Mouse (Mus musculus): ENCODE results near the gene Mrpl33.

The Mrpl33 gene

DNA sequence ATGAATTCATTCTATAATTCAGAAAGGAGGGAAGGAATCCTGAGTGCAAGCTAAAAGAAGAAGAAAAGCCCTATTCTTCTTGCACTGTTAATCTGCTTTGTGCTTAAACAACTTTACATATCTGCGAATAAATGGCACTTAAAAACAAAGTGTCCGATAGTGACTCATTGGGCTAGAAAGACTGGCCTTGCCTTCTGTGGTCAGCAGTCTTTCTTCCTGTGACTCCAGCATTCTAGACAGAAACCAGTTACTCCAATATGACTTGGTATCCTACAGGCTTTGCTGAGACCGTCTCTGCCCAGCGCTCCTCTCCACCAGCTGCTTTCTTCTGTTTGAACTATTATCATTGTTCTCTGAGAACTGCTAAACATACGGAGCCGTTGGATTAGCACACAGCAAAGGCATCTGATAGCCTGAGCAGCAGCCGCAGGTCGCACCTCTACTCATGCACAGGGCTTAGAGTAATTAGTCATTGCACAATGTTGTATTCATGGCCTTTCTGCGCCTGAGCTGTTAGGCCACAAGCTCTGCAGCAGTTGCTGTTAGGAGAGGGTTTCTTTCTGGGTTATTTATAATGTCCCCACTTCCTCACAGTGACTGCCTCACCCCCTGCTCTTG lies 40.0 kb downstream of the Mrpl33 start:
- DNase-seq (ENCODE audit: low read depth, low spot score), result no peak

DNA sequence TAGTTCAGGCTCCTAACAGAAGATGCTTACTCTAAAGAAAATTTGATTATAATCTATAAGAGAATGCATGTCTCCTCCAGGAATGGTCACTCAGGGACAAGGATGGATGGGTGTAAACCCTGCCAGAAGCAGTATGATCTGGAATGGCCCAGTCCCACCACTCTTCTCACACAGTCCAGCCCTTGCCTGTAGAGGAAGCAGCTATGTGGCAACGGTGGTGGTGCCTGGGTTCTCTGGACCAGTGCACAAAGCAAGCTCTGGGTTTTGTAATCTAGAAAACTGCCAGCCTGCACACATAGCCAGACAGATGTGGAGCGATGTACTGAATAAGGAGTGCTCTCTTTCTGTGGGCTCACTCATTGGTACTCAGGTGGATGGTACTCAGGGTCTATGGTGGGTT lies 43.8 kb downstream of the Mrpl33 start:
- no peak for DNase-seq (ENCODE audit: low read depth, low spot score)

DNA sequence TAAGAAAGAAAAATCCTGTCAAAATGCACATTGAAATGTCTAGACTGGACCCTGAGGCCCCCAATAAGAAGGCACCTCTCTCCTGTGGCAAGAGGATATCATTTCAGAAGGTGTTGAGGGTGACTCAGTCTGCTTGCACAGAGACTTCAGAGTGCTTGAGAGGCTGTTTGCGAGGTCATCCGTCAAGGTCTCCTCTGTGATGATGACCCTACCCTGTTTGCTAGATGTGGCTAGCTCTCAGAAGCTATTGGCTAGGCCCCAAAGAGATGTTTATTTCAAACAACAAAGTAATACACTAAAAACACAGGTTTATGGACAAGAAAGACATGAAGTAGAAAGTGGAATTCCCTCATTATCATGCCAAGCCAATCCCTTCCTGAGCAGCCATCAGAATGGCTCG lies 45.6 kb downstream of the Mrpl33 start:
- DNase-seq (ENCODE audit: low read depth, low spot score), result no peak

DNA sequence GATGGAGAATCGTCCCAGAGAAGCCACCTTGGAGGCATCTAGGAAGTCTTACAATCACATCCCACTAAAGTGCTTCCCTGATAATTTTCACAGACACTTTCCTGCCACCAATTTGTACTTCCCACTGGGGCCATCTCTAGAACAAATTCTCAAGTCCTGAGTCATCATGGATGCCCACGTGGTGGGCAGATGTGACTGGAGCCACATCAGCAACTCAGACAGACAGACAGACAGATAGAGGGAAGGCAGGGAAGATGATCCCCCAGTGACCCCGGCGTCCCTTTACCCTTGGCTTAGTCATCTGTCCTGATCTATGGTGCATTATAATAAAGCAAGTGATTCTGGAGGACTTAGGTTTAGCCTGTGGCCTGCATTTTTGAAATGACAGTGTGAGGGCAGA lies 47.5 kb downstream of the Mrpl33 start:
- DNase-seq (ENCODE audit: low read depth, low spot score), result no peak

DNA sequence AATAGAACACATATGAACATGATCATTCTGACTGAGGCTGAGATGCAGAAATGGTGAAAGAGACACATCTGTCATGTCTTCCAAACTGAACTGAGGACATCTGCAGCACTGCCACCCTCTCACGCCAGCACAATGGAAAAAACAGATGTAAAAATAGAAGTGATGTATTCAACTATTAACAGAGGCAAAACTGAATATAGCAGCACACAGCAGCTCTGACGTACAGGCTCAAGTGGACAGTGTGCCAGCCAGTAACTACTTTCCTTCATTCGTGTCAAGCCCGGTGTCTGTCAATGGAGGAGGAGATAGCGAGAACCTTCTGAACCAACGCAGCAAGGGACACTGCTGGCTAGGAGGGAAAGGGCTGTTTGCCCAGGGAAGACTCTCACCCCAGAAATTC lies 48.1 kb downstream of the Mrpl33 start:
- no peak for DNase-seq (ENCODE audit: low read depth, low spot score)

DNA sequence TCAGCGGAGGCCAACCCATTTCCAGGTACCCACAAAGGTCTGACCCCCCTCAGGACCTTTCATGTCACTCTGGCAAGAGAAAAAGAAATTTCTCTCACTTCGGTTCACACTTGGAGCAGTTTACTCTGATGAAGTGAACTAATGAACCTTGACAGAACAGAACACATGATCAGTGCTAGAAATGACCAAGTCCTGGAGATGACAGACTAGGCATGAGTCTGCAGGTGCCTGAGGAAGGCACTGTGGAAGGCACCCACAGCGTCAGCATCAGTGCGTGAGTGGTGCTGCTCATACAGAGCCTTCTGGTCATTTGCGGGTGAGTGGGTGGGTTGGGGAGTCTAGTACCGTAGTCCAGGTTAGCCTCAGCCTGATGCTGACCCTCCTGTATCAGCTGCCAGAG lies 49.1 kb downstream of the Mrpl33 start:
- DNase-seq (ENCODE audit: low read depth, low spot score), result no peak

DNA sequence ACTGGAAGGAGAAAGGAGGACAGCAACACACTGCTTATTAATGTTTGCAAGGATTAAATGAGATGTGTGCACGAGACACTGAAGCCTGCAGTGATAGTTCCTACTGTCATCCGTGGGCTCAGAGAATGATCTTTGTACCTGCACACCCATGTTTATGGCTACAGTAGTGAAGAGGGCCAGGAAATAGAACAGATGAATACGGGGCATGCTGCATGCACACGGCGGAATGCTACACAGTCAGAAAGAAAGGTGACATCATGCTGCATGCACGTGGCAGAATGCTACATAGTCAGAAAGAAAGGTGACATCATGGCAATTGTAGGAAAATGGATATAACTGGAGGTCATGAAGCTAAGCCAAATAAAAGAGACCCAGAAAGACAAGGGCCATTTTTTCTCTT lies 49.8 kb downstream of the Mrpl33 start:
- no peak for DNase-seq (ENCODE audit: low read depth, low spot score)

DNA sequence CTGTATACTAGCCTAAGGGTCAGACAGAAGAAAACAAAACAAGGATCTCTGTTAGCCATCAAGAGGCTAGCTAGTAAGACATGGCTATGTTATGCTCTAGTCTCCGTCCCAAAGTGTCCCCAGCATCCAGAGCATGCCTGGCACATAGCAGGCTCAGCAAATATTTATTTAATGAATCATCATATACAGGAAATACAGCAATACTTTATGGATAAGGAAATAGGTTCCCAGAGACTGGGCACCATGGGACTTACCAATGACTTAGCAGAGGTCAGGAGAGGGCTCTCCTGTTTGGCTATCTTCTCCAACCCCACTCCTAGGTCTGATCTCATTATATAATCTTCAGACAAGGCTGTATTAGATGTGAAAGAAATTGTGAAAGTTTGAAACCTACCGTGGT lies 50.6 kb downstream of the Mrpl33 start:
- DNase-seq (ENCODE audit: low read depth, low spot score), result no peak

DNA sequence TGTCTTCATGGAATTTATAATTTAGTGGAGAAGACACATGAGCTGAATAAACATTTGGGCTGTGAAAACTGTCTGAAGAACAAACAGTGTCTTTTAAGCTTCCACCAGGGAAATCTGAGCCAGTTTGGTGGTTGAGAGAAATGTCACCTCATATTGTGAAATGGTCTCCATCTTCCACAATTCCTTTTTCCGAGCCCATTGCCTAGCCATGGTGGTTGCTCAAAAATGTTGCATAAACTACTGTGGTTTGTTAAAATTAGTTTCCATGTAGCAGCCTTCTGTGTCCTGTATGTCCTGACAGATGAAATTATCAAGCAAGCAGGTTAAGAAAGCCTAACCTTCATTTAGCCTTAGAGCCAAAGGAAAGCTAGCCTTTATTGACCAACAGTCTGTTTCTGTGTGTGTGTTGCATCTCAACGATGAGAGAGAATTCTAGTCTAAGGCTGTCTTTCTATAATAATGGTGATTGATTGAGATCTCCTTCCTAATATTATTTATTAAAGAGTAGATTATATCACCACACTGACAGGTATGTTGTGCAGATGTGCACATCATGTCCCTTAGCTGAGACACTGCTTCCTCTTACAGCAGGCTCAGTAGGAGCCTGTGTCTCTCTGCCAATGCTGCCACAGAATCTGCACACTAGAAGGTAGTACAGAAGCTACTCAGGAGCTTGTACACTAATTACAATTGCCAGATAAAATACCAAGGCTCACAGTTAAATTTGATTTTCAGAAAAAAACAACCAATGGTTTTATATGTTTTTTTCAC lies 54.0 kb downstream of the Mrpl33 start:
- no peak for DNase-seq (ENCODE audit: low read depth, low spot score)

DNA sequence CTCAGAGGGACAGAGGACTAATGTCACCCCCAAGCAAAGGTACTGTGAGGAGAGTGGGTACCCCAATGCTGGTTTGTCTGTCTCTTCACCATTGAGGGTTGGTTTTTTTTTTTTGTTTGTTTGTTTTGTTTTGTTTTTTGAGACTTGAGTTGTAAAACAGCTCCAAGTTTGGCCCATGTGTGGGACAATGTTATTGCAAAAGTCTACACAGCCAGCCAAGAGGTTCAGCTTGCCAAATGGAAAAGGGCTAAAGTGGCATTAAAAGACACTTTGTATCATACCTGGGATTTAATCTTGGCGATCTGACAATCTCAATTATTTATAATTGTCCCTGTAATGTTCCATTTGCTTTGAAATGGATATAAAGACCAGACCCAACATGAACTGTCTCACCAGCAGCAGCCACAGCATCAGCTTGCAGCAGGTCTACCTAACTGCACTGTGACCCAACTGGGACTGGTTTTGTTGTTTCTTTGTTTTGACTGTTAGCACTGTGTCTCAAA lies 59.0 kb downstream of the Mrpl33 start:
- DNase-seq (ENCODE audit: low read depth, low spot score), result no peak

DNA sequence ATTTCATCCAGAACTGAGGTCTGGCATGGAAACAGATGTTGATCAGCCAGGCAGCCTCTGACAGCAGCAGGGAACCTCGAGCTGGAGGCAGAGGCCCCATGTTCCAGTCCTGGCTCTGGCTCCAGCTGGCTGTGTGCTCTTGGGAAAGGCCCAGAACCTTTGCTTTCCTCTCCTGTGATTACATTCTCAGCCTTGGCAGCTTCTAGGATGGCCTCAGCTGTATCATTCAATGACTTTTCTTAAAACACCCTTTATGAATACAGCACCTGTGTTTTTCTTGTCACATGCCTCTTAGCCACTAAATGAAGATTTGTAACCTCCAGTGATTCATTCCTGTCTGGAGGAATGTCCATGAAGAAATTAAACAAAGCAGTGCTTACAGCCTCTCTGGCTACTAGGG lies 69.4 kb downstream of the Mrpl33 start:
- no peak for DNase-seq (ENCODE audit: low read depth, low spot score)

DNA sequence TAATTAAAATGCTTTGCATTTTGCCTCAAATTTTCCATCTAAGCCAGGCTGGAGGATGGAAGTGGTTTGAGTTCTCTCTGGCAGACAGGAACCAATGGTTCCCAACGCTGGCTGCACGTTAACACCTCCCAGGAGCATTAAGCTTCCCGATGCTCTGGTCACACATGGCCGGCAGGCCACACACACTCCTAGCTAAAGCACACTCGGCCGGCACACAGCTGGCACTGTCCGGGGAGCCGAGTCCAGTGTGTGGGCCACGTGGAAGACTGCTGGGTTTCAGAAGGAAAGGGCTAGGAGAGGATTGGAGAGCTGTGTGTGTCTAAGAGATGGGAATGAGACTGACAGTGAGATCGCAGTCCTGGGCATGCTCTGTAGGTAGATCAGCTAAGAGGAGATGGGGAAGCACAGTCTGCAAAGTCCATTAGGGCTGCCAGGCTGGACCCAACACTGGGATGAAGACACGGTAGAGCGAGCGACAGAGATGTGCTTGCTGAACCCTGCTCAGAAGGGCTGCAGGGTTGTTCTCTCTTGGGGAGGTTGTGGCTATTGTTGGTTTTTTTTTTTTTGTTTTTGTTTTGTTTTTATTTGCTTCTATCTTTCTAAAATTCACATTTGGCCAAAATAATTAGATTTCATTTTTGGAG lies 71.7 kb downstream of the Mrpl33 start:
- DNase-seq (ENCODE audit: low read depth, low spot score), result peak; percentile 7

DNA sequence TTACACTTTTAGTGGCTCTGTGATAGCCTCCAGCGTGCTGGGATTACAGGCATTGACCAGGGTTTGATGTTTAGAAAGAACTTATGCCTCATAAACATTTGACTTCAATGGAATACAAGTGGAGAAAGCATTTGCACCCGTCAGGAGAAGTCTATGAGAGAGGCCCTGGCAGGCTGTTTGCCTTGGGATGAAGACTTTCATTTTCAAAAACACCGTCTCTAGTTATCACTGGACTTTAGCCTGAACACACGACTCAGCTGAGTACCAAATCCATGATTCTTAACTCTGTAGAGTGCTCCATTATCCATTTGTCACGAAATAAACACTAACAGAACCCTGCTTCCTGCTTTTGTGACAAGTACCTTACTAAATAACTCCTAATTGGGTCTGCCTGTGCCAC lies 73.2 kb downstream of the Mrpl33 start:
- no peak for DNase-seq (ENCODE audit: low read depth, low spot score)

DNA sequence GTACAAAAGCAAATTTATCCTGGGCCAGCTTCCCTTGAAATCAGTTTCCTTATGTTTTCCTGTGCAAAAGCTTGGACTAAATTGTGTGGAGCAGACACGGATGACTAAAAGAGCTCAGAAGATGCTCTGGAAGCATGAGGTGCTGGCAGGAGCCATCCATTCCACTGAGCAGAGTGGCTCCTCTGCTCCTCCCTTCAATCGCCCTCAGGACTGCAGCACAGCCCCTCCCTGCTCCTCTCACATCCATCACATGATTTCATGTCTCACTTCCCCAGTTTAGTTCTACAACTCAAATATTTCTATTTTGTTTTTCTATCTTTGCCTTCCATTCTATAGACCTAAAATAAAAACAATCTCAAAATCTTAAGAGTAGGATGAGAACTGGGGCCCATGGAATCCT lies 74.4 kb downstream of the Mrpl33 start:
- no peak for DNase-seq (ENCODE audit: low read depth, low spot score)

DNA sequence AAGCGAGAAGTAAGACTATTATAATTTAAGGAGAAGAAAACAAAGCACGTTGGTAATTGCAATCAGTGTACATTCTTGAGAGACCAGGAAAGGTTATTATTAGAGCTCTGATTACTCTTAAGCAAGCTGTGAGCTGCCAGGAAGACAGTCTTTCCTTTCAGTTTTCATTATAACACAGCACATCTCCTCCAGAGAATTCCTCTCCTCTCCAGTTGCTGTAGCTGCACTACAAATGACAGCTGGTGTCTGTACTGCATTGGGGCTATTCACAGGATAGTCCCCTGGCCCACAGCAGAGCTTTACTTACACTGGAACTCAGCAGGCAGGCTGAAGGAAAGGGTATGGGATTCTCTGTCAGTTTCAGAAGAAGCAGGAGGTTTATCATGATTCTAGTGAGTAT lies 76.7 kb downstream of the Mrpl33 start:
- DNase-seq (ENCODE audit: low read depth, low spot score), result no peak

DNA sequence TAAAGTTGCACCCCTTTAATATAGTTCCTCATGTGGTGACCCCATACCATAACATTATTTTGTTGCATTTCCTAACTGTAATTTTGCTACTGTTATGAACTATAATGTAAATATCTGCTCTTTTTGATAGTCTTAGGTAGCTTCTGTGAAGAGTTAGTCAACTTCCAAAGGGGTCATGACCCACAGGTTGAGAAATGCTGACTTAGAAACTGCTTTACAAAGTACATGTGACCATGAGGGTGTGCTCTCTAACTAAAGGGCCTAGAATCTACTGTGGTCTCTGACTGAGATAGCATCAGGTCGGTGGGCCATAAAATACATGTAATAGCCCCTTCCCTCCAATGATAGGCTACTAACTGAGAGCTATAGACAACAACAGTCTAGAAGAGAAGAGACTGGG lies 81.3 kb downstream of the Mrpl33 start:
- no peak for DNase-seq (ENCODE audit: low read depth, low spot score)

DNA sequence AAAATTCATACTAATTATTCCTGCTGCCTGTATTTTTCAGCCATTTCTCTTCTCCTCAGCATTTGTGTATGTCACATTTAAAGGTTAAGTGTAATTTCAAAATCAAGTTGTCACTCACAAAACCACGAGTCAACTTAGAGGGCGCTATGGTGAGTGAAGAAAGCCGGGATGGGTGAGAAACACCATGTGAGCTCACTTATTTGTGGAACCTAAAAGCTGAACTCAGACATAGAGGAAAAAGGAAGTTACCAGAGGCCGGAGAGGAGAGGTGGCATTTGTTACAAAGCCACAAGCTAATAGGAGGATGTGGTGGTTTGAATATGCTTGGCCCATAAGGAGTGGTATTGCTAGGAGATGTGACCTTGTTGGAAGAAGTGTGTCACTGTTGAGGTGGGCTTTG lies 83.4 kb downstream of the Mrpl33 start:
- DNase-seq (ENCODE audit: low read depth, low spot score), result no peak

DNA sequence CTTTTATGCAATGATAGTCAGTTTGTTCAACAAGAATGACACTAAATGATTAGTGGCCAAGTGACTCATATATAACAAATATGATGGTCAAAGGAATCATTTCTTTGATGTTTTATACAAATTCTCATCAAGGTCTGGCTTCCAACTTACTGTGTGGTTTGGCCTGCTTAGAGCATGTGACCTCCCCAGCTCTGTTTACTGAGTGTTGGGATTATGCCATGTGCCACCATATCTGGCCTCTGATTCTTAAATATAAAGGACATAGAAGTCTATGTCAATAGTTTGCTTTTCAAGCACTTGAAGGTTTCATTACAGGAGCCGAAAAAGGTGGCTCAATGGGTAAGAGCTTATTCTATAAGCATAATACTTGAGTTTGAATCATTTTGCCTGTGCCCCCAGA lies 85.6 kb downstream of the Mrpl33 start:
- no peak for DNase-seq (ENCODE audit: low read depth, low spot score)

DNA sequence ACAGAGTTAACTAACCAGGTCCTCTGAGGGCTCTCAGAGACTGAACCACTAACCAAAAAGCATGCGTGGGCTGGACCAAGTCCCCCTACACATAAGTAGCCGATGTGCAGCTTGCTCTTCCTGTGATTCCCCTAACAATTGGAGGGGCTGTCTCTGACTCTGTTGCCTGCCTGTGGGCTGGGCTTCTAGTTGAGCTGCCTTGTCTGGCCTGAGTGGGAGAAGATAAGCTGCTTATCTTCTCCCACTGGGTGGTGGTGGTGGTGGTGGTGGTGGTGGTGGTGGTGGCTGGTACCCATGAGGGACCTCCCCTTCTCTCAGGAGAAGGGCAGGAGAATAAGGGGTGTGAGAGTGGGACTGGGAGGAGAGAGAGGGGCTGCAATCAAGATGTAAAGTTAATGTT lies 89.3 kb downstream of the Mrpl33 start:
- DNase-seq (ENCODE audit: low read depth, low spot score), result no peak

DNA sequence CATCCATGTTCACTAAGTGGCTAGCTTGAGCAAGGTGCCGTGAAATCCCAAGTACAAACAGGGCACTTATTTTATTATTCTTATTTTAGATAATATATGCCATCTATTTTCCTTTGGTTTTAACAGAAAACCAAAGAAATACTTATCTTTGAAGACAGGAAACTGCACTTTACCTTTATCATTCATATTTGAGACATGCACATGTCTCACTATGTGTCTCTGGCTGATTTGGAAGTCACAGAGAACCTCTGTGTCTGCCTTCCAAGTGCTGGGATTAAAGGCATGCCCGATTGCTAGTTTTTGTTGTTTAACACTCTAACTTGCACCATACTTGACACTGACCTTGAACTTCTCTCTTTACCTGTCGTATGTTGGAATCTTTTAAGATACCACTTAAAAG lies 91.2 kb downstream of the Mrpl33 start:
- DNase-seq (ENCODE audit: low read depth, low spot score), result no peak

DNA sequence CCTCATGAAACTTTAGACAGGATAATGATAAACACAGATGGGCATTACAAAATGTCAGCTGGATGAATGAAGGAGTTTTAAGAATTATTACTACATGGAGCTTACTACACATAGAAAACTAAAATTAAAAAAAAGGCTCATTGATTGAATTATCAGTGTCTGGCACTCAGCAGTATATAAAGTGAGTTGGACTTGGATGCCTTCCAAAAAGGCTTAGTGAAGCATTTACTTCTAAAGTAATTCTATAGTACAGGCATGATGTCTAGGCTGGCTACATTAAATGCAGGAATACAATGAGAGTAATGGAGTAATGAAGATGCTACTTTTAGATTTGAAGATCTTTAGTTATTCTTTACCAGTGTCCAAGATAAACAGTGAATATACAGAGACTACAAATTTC lies 96.5 kb downstream of the Mrpl33 start:
- DNase-seq (ENCODE audit: low read depth, low spot score), result no peak

DNA sequence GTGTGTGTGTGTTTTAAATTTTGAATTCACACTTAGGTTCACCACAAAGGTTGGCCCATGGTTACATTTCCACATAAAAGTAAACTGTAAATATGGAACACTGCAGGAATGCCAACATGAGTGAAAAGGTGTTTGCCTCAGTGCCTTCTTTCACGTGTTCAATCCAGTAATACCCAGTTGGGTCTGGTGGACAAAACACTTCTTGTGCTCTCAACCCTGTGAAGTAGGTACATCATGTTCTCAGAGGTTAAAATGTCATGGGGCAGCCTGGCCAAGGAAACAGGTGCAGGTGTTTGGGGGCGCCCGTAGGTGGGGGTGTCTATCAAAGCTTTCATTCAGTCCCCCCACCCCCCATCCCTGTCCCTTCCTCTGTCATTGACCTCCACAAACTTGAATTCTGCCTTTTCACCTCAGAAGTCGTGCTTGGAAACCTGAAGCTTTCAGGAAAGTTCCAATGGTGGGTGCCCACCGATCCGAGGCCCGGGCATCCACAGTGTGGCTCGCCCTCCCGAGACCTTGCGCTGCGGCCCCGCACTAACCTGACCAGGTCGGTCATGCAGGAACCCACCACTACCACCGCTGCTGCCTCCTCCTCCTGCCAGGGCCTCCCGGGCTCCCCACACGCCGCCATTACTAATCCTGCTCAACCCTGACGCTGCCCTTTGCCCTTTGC lies 100.4 kb downstream of the Mrpl33 start, which contains the start of gene Rbks:
TSS of gene Rbks (minus strand) at position 657 of the 673 bp plus-strand sequence.
- peak; percentile 52 for DNase-seq (ENCODE audit: low read depth, low spot score)
